Mouse (Mus musculus) CH12.LX (cell line): ENCODE measurements at regions not wholly inside any gene's neighbourhood (a gene's known extent, or its start where the extent isn't known, plus 50 kb on each side); places are given as distances from the start of the nearest gene placed in this dataset.

Source experiments
- MAX ChIP-seq: IDR thresholded peaks from 2 replicates; pipeline ENCODE4 v1.6.1; 2011; ENCODE audit warnings: low read length, improper control_type of control experiment
- POLR2A ChIP-seq: IDR thresholded peaks from 2 replicates; pipeline ENCODE4 v1.6.1; 2011; ENCODE audit warnings: low read depth, mild to moderate bottlenecking, improper control_type of control experiment, low read length

DNA sequence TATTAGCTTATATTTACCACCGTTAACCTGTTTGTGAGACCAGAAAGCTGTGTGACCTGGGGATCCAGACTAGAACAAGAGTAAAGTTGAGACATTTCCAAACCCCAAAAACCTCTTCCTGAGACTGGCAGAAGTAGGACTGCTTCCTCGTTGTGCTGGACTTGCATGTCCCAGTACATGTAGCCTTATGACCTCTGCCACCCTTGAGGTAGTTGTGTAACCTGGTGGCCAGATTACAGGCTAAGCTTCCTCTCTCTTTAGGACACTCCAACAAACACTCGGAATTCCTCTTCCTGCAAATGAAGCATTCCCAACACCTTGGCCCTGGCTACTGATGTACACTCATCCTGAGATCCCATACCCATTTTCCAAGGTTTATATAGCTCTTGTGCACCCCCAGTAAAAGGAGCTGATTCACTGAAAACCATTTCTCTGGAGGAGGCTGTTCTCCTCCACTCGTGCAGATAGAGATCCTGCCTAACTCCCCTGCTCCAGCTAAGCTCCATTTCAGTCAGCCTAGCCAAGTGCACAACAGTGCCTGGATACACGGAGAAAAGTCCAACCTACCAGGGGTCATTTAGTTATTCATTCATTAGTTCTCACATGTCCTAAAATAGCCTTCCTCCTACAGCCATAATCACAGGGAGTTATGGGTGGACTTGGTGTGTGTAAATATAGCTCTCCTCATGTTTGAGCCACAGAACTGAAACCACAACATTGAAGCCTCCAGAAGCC, 289.4 kb downstream of the Pmp22 start:
- TF ChIP-seq MAX = no peak
- TF ChIP-seq POLR2A = no peak
